Mouse (Mus musculus): ENCODE results near the gene Ajuba. TPM values are rescaled to one million over a fixed set of nuclear protein-coding genes. Genes with fewer than 3 reads are reported as not detected.

The Ajuba gene
- polyA plus RNA-seq, 1 experiment from 2014 or later = 24.9 TPM

GRCm38 (mm10) chr14:54597084-54597483 is 19.7 kb upstream of the Ajuba start:
- no peak overlapping the region for H3K27ac ChIP-seq (ENCODE audit: low read length)
- H3K36me3 ChIP-seq (ENCODE audit: control insufficient read depth, insufficient read depth) = 0 out of 2 replicates have a peak, but pooled peaks cover 3% of the 10 kb centered on the region
- H3K4me3 ChIP-seq (ENCODE audit: low read length) = no peak overlapping the region
- WGBS = 78% methylated on average over 7 of the region's 7 CpGs
- H3K27me3 ChIP-seq (ENCODE audit: control insufficient read depth, insufficient read depth, low read length) = no peaks in the 10 kb centered on the region
- no peak for ATAC-seq (replicated peaks; ENCODE audit: extremely low read depth, insufficient read depth, low FRiP score)
- H3K4me2 ChIP-seq (ENCODE audit: low read depth, low read length) = no peak overlapping the region
- no peaks in the 10 kb centered on the region for H3K9me3 ChIP-seq (replicated peaks; ENCODE audit: control insufficient read depth, low read length)
- no peak overlapping the region for H3K9ac ChIP-seq (ENCODE audit: low read length)
- peaks cover 21% of the 10 kb centered on the region for H3K4me1 ChIP-seq (ENCODE audit: control insufficient read depth, insufficient read depth, low read length)

- Histone ChIP-seq H3K4me3 (ENCODE audit: low read length) (peak overlapping the region; percentile 20), H3K9ac (ENCODE audit: low read length) (peak overlapping the region; percentile 61), H3K27ac (ENCODE audit: low read length) (peak overlapping the region; percentile 37), H3K9me3 (replicated peaks; ENCODE audit: control insufficient read depth, low read length) (no peaks in the 10 kb centered on the region), H3K4me1 (ENCODE audit: control insufficient read depth, insufficient read depth, low read length) (peaks cover 23% of the 10 kb centered on the region), H3K27me3 (ENCODE audit: control insufficient read depth, insufficient read depth, low read length) (no peaks in the 10 kb centered on the region), H3K36me3 (ENCODE audit: control insufficient read depth, insufficient read depth) (0 out of 2 replicates have a peak, but pooled peaks cover 3% of the 10 kb centered on the region), H3K4me2 (ENCODE audit: low read depth, low read length) (peak overlapping the region; percentile 60)
- WGBS = 52% methylated on average over 28 of the region's 28 CpGs
- ATAC-seq (replicated peaks; ENCODE audit: extremely low read depth, insufficient read depth, low FRiP score) = no peak
These were observed 17.5 kb upstream of the Ajuba start for GRCm38 (mm10) chr14:54594631-54595414.

- H3K27ac ChIP-seq (ENCODE audit: low read length) = no peak overlapping the region
- 93% methylated on average over 3 of the region's 3 CpGs for WGBS
- H3K9me3 ChIP-seq (replicated peaks; ENCODE audit: control insufficient read depth, low read length) = no peaks in the 10 kb centered on the region
- no peak for ATAC-seq (replicated peaks; ENCODE audit: extremely low read depth, insufficient read depth, low FRiP score)
- H3K4me3 ChIP-seq (ENCODE audit: low read length) = no peak overlapping the region
- peaks cover 23% of the 10 kb centered on the region for H3K4me1 ChIP-seq (ENCODE audit: control insufficient read depth, insufficient read depth, low read length)
- no peak overlapping the region for H3K9ac ChIP-seq (ENCODE audit: low read length)
- no peak overlapping the region for H3K4me2 ChIP-seq (ENCODE audit: low read depth, low read length)
- H3K36me3 ChIP-seq (ENCODE audit: control insufficient read depth, insufficient read depth) = 0 out of 2 replicates have a peak, but pooled peaks cover 3% of the 10 kb centered on the region
- no peaks in the 10 kb centered on the region for H3K27me3 ChIP-seq (ENCODE audit: control insufficient read depth, insufficient read depth, low read length)
These were observed 16.7 kb upstream of the Ajuba start for GRCm38 (mm10) chr14:54594055-54594454.

- H3K36me3 ChIP-seq (ENCODE audit: control insufficient read depth, insufficient read depth) = 0 out of 2 replicates have a peak, but pooled peaks cover 3% of the 10 kb centered on the region
- H3K9ac ChIP-seq (ENCODE audit: low read length) = peak overlapping the region; percentile 64
- no peaks in the 10 kb centered on the region for H3K9me3 ChIP-seq (replicated peaks; ENCODE audit: control insufficient read depth, low read length)
- 30% methylated on average over 10 of the region's 10 CpGs for WGBS
- peaks cover 32% of the 10 kb centered on the region for H3K4me1 ChIP-seq (ENCODE audit: control insufficient read depth, insufficient read depth, low read length)
- H3K4me3 ChIP-seq (ENCODE audit: low read length) = no peak overlapping the region
- no peaks in the 10 kb centered on the region for H3K27me3 ChIP-seq (ENCODE audit: control insufficient read depth, insufficient read depth, low read length)
- ATAC-seq (replicated peaks; ENCODE audit: extremely low read depth, insufficient read depth, low FRiP score) = peak; percentile 87
- peak overlapping the region; percentile 27; the same call in 1 of the 2 replicates for H3K4me2 ChIP-seq (ENCODE audit: low read depth, low read length)
- H3K27ac ChIP-seq (ENCODE audit: low read length) = peak overlapping the region; percentile 92
These were observed 15.1 kb upstream of the Ajuba start for GRCm38 (mm10) chr14:54592319-54592934.

GRCm38 (mm10) chr14:54591056-54591455 is 13.7 kb upstream of the Ajuba start:
- no peak for ATAC-seq (replicated peaks; ENCODE audit: extremely low read depth, insufficient read depth, low FRiP score)
- Histone ChIP-seq H3K36me3 (ENCODE audit: control insufficient read depth, insufficient read depth) (0 out of 2 replicates have a peak, but pooled peaks cover 3% of the 10 kb centered on the region), H3K27ac (ENCODE audit: low read length) (no peak overlapping the region), H3K4me2 (ENCODE audit: low read depth, low read length) (no peak overlapping the region), H3K4me1 (ENCODE audit: control insufficient read depth, insufficient read depth, low read length) (peaks cover 32% of the 10 kb centered on the region), H3K9me3 (replicated peaks; ENCODE audit: control insufficient read depth, low read length) (no peaks in the 10 kb centered on the region), H3K27me3 (ENCODE audit: control insufficient read depth, insufficient read depth, low read length) (no peaks in the 10 kb centered on the region), H3K9ac (ENCODE audit: low read length) (no peak overlapping the region), H3K4me3 (ENCODE audit: low read length) (no peak overlapping the region)
- 88% methylated on average over 16 of the region's 16 CpGs for WGBS

GRCm38 (mm10) chr14:54583681-54584338 is 6.5 kb upstream of the Ajuba start:
- 35% methylated on average over 7 of the region's 7 CpGs for WGBS

GRCm38 (mm10) chr14:54582536-54582935 is 5.2 kb upstream of the Ajuba start:
- Histone ChIP-seq H3K4me3 (ENCODE audit: low read length) (no peak overlapping the region), H3K27me3 (ENCODE audit: control insufficient read depth, insufficient read depth, low read length) (no peaks in the 10 kb centered on the region), H3K9me3 (replicated peaks; ENCODE audit: control insufficient read depth, low read length) (no peaks in the 10 kb centered on the region), H3K9ac (ENCODE audit: low read length) (no peak overlapping the region), H3K36me3 (ENCODE audit: control insufficient read depth, insufficient read depth) (peaks cover 3% of the 10 kb centered on the region; the same call in 1 of the 2 replicates), H3K4me1 (ENCODE audit: control insufficient read depth, insufficient read depth, low read length) (peaks cover 4% of the 10 kb centered on the region; the same call in 1 of the 2 replicates), H3K4me2 (ENCODE audit: low read depth, low read length) (no peak overlapping the region), H3K27ac (ENCODE audit: low read length) (no peak overlapping the region)
- 91% methylated on average over 9 of the region's 9 CpGs for WGBS
- ATAC-seq (replicated peaks; ENCODE audit: extremely low read depth, insufficient read depth, low FRiP score) = no peak

More at GRCm38 (mm10) chr14:54583681-54584338, 6.5 kb upstream of the Ajuba start:
- H3K27ac ChIP-seq (ENCODE audit: low read length) = no peak overlapping the region
- peaks cover 3% of the 10 kb centered on the region; the same call in 1 of the 2 replicates for H3K36me3 ChIP-seq (ENCODE audit: control insufficient read depth, insufficient read depth)
- no peaks in the 10 kb centered on the region for H3K9me3 ChIP-seq (replicated peaks; ENCODE audit: control insufficient read depth, low read length)
- no peaks in the 10 kb centered on the region for H3K27me3 ChIP-seq (ENCODE audit: control insufficient read depth, insufficient read depth, low read length)
- no peak overlapping the region for H3K9ac ChIP-seq (ENCODE audit: low read length)
- peaks cover 6% of the 10 kb centered on the region for H3K4me1 ChIP-seq (ENCODE audit: control insufficient read depth, insufficient read depth, low read length)
- peak; percentile 38; the same call in 1 of the 2 replicates for ATAC-seq (replicated peaks; ENCODE audit: extremely low read depth, insufficient read depth, low FRiP score)
- no peak overlapping the region for H3K4me2 ChIP-seq (ENCODE audit: low read depth, low read length)
- no peak overlapping the region for H3K4me3 ChIP-seq (ENCODE audit: low read length)

- Histone ChIP-seq H3K36me3 (ENCODE audit: control insufficient read depth, insufficient read depth) (no peaks in the 10 kb centered on the region), H3K9me3 (replicated peaks; ENCODE audit: control insufficient read depth, low read length) (no peaks in the 10 kb centered on the region), H3K27me3 (ENCODE audit: control insufficient read depth, insufficient read depth, low read length) (no peaks in the 10 kb centered on the region), H3K4me2 (ENCODE audit: low read depth, low read length) (no peak overlapping the region), H3K4me1 (ENCODE audit: control insufficient read depth, insufficient read depth, low read length) (peaks cover 13% of the 10 kb centered on the region), H3K4me3 (ENCODE audit: low read length) (no peak overlapping the region), H3K27ac (ENCODE audit: low read length) (no peak overlapping the region), H3K9ac (ENCODE audit: low read length) (no peak overlapping the region)
- 79% methylated on average over 7 of the region's 7 CpGs for WGBS
- ATAC-seq (replicated peaks; ENCODE audit: extremely low read depth, insufficient read depth, low FRiP score) = no peak
These were observed 2.3 kb upstream of the Ajuba start for GRCm38 (mm10) chr14:54579638-54580037.

Measured in heart, embryonic 16.5 days (tissue).